Mouse (Mus musculus) embryo, embryonic 11 days (tissue): ENCODE measurements at regions not wholly inside any gene's neighbourhood (a gene's known extent, or its start where the extent isn't known, plus 50 kb on each side); places are given as distances from the start of the nearest gene placed in this dataset.

Experiments
- DNase-seq: peaks from one replicate; pipeline ENCODE4 v3.0.0-alpha.2; 2015

DNA sequence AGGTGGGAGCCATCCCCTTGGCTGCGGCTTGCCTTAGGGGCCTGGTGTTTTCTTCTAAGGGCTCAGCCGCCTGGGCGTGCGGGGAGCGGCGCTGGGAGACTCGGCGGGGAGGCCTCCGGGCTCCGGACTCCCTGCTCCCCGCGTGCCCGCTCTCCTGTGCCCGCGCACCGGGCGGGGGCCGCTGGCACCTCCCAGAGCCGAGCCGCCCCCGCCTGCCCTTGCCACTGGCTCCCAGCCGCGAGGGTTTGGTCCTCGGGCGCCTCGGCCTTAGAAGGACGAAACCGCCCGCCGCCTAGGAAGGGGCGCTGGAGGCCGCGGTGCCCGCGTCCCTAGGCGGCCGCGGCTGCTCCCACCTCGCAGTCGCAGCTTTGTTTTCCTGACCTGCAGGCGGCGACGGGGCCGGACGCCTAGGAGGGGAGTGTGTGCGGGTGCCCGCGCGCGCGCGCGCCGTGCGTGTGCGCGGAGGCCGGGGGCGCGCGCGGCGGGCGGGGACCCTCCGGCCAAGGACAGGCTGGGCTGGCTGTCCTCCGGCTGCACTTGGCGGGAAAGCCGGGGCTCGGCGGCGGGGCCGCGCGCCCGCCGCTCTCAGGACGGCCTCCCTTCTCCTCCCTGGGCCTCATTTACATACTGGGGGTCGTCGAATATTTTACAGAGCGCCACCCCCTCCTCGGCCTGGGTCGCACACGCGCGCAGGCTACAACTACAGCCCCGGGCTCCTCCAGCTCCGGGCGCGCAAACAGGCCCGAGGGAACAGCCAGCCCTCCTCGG lies 227.1 kb downstream of the Mef2c start:
- peak; percentile 92 for DNase-seq

DNA sequence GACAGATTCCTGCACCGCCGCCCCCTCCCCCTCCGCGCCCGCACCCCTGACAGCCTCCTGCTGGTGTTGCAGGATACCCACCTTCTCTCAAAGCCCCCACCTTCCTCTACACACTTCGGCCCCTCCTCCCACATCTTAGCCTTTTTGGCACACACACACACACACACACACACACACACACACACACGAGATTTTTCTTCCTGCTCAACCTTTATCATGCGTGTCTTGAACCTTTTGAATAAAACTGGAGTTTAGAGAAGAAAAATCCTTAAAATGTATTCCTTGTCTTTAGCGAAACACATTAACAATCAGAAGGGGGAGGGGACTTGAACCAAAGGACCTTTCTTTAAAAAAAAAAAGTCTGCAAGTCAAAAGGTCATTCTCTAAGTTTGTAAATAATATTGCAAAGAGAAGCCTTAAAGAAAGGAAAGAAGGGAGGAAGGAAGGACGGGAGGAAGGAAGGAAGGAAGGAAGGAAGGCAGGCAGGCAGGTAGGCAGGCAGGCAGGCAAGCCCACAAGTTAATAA lies 227.7 kb downstream of the Mef2c start:
- DNase-seq: no peak

DNA sequence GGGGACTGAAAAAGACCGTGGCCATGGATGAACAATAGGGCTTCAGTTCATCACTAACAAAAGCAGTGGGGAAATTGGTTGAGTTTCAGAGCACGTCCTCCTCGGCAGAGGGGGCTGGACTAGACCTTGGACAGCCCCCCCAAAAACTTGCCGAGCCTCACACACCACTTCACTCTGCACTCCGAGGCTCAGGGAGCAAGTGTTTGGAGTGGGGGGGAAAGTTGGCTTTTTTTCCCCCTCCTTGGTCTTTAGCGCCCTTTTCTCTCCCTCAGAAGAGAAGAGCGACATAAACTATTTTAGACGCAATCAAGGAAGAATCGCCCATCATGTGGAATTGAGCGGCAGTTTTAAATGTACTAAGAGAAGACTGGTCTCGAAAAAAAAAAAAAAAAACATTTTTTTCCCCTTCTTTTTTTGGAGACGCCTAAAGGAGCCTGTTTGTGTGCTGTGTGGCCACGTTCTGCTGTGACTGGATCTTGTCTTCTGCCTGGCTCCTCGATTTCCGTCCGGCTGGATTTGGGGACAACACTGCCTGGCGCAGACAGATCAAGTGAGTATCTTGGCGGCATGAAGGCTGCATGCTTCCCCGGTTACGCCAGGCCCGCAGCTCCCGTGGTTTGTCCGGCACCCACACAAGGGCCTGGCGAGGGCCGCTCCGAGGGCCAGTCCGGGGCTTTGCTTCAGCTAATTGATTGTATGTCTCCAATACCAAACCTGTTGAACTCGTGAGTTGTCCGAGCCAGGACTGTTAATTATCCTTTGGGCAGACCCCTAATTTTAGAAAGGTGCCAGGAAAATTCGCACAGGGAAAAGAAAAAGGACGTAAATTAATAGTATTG lies 228.7 kb downstream of the Mef2c start:
- DNase-seq: peak; percentile 85

DNA sequence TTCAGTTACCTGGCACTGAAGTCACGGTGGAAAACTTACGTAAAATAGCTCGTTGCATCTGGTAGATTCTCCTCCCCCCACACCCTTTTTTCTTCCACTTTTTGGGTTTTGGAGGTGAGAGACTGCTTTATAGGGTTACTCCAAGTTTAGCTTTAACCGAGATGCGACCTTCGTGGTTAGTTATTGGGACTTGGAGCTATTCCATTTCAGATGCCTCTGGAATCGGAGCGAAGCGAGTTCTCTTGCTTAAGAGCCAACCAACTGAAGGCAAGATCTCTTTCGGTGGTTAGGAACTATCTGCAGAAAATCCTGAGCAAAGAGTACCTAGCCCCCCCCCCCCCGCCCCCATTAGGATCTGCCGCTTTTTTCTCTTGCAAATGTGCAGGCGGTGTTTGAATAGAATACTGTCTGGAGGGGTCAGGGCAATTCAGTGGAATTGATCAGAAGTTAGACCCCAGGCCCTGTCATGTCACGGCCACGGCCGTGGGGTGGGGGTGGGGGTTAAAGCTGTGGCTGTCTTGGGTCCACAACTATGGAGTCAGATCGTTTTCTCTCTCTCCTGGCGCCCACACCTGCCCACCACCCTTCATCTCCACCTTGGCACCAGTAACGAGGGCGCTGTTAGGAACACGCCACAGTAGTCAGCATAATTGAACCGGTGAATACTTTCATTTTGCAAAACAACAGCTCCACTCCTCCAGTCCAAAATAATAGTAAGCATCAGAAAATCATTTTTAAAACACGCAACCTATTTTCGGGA lies 229.6 kb downstream of the Mef2c start:
- DNase-seq: peak; percentile 55

DNA sequence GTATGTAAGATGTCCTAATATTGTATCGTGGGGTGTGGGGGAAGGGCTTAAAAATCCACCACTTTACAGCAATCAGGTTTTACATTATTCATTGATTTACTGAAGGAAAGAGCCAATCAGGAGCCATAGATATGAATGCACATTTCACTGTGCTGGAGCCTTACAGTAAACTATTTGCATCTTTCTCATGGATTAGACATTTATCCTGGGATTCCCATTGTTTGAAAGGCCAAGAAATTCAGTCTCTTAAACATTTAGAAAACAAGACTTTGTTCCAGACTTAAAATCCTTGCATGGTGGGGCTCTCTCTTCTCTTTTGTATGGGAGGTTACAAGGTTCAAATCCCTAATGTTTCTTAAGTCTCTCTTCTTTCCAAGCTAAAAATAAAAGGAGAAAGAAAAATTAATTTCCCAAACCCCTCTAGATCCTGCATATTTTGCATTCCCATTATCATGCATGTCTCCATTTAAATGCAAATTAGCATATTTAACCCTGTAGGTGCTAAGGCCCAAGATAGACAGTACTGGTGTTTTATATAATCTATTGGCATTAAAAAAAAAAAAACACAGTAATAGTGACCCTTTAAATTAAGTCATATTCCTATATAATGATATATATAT lies 230.3 kb downstream of the Mef2c start:
- peak; percentile 30 for DNase-seq

DNA sequence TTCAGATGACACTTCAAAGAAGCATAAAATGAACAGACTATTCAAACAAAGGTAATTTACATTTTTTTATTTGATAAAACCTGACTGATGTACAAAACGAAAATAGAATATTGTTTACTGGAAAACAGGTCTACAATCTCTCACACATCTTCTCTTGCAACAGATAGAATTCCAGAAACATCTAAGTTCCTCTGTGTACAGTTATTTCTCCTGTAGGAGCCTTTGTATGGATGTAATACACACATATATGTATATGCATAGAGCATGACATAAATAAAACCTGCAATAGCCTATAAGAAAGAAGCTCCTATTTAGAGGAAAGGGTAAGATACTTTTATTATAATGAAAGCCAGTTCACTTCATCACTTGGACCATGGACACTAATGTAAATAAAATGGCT lies 230.8 kb downstream of the Mef2c start:
- no peak for DNase-seq

DNA sequence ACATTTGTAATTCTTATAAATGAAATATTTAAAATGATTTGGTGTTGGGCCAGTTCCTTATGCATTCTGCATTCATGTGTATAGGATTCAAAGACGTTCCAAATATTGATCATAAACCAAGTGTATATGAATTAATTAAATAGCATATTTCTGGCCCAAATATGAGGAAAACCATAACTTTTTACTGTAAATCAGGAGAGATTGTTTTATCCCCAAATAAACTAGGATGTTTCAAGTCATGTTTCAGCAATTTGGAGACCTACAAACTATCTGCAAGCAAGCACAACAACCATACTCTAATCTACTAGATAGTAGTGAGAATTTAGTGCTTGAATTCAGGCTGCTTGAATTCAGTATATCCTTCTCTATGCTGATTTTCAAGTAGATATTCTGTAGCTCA lies 231.3 kb downstream of the Mef2c start:
- DNase-seq: no peak

DNA sequence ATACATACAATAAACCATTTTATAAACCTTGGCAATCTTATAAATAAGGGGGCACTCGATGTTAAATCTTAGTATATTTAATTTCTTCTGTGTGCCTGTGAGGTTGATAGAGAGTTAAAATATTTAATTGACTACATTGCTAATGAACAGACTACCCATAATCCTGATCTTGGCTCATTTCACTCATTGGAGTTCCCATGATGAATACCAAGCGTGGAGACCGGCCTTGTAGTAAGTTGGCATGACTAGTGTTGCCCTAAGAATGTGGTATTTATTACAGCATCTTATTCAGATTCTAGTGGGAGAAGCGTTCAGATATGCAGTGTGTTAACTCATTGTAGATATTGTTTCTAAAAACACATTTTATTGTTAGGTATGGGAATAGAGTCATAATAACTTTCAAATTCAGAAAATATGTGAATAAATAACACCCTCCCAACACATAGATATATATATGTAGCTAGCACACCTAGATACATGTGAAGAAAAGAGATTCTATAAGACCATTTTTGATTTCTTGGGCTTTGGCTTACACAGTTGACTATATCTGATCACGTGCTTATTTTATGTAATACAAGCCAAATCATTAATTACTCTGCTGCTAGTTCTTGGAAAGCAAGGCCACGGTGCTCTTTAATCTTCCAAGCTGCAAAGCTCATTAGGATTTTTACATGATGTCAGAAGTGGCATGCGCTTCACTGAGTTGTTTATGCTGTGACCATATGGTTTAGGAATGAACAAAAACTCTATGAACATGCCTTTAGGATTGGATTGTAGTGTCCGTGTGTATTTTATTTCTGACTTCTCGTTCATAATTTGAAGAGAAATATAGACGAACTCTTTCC lies 232.0 kb downstream of the Mef2c start:
- DNase-seq: peak; percentile 28

DNA sequence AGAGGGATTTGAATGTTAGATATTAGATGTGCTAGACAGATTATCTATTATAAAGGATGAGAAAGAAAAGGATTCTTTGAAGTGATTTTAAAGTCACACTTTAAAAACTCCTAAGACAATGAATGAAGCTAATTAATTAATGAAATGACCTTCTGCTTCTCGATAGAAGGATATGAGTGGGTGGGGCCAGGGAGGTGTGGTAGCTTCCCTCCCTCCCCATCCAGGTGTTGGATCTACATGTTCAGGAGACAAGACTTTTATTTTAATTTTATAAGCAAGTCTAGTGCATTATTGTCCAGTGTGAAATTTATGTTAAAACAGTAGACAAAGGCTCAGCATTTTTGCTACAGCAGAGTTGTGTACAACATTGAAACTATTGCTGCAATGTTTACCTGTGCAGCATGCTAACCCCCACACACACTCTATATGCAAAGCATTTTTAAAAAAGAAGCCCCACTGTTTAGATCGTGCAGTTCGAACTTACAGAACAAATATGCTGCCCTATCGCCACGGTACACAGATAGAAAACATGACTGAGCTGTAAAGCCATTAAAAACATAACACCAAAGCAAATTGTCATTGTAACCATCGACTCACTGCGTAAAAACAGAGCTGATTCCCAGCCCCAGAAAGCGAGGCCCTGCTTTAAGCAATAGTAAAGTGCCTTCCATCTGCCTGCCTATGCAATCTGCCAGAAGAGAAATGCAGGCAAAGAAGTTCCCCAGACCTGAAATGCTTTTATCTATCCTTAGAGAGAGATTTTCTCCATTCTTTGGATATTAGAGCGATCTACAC lies 233.4 kb downstream of the Mef2c start:
- DNase-seq: peak; percentile 44

DNA sequence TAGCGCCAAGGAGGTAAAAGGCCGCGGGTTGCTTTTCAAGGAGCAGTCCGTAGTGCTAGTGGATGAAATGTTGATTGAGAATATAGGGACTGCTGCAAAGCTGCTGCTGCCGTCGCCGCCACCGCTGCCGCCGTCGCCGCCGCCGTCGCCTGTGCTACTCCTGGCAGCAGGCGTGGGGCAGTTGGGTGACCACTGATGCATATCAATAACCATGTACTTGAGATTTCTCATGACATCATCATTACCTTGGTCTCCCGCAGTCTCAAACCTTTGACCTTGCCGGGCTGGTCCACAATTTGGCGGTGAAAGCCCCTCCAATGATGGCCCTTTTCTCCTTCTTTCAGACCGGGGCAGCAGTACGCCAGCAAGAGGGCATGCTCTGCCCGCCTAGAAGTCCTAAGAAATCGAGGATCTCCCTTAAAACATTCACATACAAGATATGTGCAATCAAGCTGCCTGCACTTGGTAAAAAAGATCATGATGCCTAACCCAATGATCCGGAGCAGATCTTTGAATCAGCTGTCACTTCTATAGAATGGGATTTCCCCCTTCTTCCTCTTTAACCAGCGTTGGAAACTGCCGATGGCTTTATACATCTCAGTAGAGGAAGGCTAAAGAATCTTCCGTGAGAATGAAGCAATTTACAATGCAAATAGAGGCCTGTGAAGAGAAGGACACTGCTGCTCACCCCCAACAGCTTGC lies 234.1 kb downstream of the Mef2c start:
- DNase-seq: peak; percentile 68

DNA sequence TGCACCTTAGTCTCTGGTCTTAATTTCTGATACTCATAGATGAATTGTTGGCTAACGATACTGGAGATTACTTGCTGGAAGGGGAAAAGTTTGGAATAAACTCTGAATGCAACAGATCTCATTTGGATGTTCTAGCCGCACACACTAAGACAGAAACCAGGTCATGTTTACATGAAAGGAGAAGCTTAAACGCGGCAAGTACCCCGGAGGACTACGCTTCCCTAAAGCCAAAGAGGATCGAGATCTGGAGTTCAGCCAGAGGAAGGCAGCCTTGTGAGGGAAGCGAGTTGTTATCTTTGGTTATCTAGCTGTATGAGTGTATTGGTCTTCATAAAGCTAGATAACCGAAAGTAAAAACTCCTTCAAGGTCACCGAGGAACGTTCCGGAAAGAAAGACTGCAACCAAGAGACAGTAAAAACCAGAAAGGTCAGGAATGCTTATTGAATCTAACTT lies 234.7 kb downstream of the Mef2c start:
- peak; percentile 46 for DNase-seq

DNA sequence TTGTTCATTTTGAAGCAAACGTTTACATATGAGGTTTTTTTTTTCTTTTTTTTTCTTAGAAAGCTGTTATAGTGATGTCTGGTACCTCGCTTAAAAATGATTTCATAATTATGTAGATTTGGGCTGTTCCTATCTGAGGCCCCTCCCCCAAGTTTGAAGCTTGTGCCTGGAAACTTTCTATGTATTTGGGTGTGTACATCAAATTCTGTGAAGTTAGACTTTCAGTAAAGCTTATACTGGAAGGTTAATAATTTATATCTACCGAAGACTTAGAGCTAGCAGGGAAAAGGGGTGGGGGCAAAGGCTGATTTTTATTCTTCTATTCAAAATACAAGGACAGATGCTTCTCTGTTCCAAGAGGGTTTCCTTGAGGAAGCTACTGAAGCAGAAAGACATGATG lies 235.3 kb downstream of the Mef2c start:
- no peak for DNase-seq

DNA sequence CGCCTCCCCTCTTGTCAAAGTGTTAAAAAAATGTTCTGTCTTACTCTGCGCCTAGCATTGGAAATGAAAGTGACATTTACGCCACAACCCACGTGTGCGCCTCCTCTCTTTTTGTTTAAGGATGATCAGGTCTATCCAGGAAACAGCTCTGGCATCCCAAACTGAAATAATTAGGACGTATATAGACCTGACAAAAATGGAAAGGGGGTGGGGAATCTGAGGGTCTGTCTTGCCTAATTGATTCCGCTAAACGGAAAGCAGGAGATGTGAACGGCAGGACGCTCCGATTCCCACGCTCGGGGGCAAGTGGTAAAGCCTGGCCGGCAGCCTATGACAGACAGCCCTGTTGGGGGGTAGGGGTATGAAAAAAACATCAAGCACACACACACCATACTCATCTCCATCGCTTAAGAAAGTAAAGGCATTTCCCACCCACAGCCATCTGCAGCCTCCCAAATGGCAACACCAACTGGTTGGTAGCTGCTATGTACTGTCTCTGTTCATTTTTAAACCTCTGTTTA lies 235.8 kb downstream of the Mef2c start:
- DNase-seq: peak; percentile 85

DNA sequence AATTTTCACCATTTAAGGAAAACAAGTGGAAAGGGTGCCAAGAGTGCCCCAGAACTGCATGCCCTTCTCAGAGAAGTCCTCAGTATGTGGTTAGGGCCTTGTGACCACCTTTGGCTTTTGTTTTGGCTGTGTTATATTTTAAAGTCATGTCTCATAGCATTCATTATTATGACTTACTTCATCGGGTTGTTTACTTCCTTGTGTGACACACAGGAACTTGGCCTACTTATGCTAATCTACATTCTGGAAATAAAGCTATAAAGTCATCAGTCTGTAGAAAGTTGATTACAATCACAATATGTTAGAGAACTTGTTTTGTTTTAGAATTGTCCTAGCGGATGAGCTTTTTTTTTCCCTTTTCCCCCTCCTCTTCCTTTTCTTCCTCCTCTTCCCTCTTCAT lies 236.3 kb downstream of the Mef2c start:
- no peak for DNase-seq

DNA sequence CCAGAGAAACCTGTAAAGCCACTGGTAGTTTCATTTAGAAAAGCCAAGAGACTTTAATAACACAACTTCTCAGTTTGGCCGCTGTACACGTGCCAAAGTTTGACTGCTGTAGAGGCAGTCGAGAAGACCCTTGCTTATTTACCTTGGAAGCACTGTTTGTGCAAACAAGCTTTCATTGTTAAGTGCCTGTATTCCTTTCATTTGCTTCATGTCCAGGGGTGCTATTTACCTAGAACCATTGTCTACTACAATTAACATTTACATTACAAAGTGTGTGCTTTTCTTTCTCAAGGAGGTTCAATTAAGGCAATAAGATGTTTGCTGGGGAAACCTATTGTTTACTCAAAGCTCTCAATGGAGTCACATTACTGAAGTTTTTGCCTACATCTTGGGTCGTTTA lies 236.9 kb downstream of the Mef2c start:
- DNase-seq: peak; percentile 29

DNA sequence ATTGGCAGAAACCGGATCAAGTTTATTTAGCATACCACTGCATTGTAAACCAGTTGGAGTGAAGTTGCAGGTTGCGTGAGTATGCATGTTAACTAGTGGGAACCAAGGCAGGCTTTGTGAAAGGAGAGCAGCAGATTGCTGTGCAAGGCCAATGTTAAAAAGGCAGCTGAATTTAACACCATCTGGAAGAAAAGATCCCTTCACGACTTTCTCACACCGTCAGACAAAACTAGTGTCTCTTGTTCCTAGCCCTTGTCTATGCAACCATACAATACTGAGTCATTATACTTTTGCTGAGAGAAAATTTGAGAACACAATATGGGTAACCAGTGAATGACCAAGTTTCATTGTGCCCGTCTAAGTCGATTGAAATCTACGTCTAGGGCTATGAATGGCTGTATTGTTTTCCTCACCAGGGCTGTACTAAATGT lies 237.8 kb downstream of the Mef2c start:
- DNase-seq: peak; percentile 67

DNA sequence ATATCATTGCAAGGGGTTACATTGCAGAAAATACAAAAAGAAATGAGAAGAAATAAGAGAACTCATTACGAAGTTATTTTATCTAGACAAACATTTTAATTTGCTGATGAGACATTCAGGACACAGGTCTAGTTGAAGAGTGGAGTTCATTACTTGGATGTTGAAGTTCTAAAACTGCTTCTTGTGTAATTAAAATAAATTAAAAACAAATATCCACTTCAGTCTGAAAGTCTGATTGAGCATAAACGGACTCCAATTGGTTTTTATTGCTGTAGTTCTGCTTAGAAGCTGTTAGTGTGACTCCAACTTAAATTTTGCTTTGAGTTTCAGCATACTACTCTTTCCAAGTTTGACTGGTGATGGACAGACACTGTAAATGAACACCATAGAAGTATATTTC lies 238.3 kb downstream of the Mef2c start:
- DNase-seq: peak; percentile 9

DNA sequence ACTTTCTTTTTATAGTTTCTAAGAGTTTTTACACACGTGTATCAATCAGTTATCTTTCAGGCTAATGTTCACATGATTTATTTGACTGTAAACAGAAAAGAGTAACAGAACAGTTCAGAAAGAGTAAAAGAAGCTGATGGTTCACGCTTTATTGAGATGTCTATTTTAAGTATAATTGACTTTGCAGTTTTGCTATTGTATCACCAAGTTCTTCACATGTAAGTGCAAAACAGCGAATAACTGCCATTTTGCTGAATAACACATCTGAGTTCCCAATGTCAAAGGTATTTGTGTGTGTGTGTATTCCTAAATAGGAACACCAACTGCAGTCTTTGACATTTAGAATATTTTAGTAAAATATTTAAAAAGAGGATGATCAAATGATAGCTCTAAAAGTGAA lies 238.7 kb downstream of the Mef2c start:
- DNase-seq: no peak

DNA sequence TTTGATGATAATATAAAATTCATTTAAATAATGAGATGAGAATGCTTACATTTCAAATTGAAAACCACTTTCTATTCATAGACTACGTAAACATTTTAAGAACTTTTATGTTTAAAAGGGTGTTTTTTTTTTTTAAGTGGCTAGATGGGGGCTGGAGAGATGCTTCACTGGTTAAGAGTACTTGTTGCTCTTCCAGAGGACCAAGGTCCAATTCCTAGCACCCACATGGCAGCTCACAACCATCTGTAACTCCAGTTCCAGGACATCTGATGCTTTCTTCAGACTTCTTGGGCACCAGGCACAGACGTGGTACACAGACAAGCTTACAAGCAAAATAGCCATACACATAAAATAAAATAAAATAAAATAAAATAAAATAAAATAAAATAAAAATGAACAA lies 239.5 kb downstream of the Mef2c start:
- no peak for DNase-seq
